Mouse (Mus musculus) spleen, adult 12 weeks (tissue): ENCODE data around the gene Derl2.

Experiments used
- DNase-seq: peaks from one replicate; pipeline ENCODE4 v3.0.0; 2022; ENCODE audit warnings: low spot score

Derl2 gene

GRCm38 (mm10) chr11:71019201-71020068 is at the start of gene Derl2, which contains the start of gene Mis12:
Derl2 (minus strand) TSS chr11:71019841.
Mis12 (plus strand) TSS chr11:71019611.
- DNase-seq, result peak; percentile 95

GRCm38 (mm10) chr11:71052554-71052953 is 32.9 kb upstream of the Derl2 start:
- DNase-seq, result no peak

GRCm38 (mm10) chr11:71039526-71040298 is 20.1 kb upstream of the Derl2 start:
- DNase-seq, result no peak

GRCm38 (mm10) chr11:71033163-71033761 is 13.6 kb upstream of the Derl2 start, which contains the start of gene 6330403K07Rik:
6330403K07Rik (minus strand) TSS chr11:71033513.
- DNase-seq, result no peak

- no peak for DNase-seq
Measured at GRCm38 (mm10) chr11:71032491-71033162, 13.0 kb upstream of the Derl2 start.

GRCm38 (mm10) chr11:71032070-71032469 is 12.4 kb upstream of the Derl2 start:
- no peak for DNase-seq

GRCm38 (mm10) chr11:71029403-71030118 is 9.9 kb upstream of the Derl2 start:
- DNase-seq, result no peak

GRCm38 (mm10) chr11:71028280-71028679 is 8.6 kb upstream of the Derl2 start:
- no peak for DNase-seq

- no peak for DNase-seq
Measured at GRCm38 (mm10) chr11:71018416-71019200, 1.0 kb downstream of the Derl2 start.

GRCm38 (mm10) chr11:71017051-71017450 is 2.6 kb downstream of the Derl2 start:
- DNase-seq, result no peak

GRCm38 (mm10) chr11:71012743-71013142 is 6.9 kb downstream of the Derl2 start:
- DNase-seq, result no peak

GRCm38 (mm10) chr11:71008321-71008720 is 11.3 kb downstream of the Derl2 start:
- DNase-seq, result no peak

GRCm38 (mm10) chr11:71007831-71008230 is 11.8 kb downstream of the Derl2 start:
- DNase-seq, result no peak

- no peak for DNase-seq
Measured at GRCm38 (mm10) chr11:71007026-71007425, 12.6 kb downstream of the Derl2 start.

GRCm38 (mm10) chr11:71005046-71005445 is 14.6 kb downstream of the Derl2 start:
- no peak for DNase-seq

GRCm38 (mm10) chr11:71004316-71004773 is 15.3 kb downstream of the Derl2 start, which contains the start of gene Dhx33:
Dhx33 (minus strand) TSS chr11:71004437.
- DNase-seq, result peak; percentile 82

GRCm38 (mm10) chr11:71003611-71004315 is 15.9 kb downstream of the Derl2 start:
- no peak for DNase-seq

- no peak for DNase-seq
Measured at GRCm38 (mm10) chr11:71001167-71001566, 18.5 kb downstream of the Derl2 start.

- peak; percentile 88 for DNase-seq
Measured at GRCm38 (mm10) chr11:70982557-70983228, 36.9 kb downstream of the Derl2 start, which contains the start of gene C1qbp. C1qbp (minus strand) TSS chr11:70983026.
